Mouse (Mus musculus): ENCODE measurements around the gene Zbed6. TPM values are rescaled to one million over a fixed set of nuclear protein-coding genes. Genes with fewer than 3 reads are reported as not detected.

Zbed6 gene
- total RNA-seq, 2 experiments from 2014 or later = 4.3 to 5.9 TPM

DNA sequence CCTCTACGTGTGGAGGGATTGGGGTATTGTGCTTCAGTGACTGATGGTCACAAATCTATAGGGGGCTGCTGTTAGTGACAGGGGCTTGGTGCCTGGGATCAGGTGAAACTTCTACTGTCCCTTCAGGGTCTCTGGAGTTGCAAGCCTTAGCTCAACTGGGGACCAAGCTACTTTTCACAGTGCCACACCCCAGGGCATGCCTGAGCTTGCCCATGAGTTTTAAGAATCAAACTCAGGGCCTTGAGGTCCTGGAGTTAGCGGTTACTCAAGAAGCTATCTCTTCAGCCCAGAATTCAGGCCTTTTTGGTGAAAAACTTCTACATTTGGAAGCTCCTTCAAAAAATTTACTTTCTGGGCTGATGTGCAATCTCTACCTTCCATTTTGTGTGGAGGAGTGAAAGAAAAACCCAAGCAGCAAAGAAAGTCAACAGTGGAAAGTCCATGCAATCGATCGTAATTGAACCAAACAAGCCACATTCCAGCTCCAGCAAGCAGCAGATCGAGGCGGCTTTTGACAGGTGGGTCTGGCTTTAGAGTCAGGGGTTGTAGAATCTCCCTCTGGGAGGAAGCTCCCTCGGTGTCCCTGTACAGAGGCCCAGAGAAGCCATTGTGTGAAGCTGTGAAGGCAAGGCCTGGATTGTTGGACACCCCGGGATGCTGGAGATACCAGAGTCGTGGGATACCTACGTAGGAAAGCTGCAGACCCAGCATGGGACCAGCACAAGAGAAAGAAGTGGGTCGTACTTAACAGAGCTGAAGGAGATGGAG lies 3.7 kb upstream of the Zbed6 start:
- DNase-seq (ENCODE audit: low spot score in 2 of 2) = no peak
- intact Hi-C loops (cut with DNase I) = no loop called here

DNA sequence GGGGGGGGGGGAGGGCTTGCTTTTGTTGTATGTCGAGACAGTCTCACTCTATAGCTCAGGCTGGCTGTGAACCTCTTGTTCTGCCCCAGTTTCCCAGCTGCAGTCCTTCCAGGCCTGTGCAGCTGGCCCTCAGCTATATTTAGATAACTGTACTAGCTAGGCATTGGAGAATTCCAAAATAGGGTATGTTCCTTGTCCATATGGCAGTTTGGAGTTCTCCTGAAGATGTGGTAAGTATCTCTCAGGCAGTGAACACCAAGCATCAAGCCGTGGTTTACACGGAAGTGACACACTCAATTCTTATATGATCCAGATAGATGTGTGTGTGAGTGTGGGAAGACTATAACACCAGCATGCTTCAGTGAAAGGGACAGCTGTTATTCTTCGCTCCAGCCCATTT lies 2.7 kb upstream of the Zbed6 start:
- DNase-seq (ENCODE audit: low spot score in 2 of 2) = peak; percentile 30 to 33
- intact Hi-C loops (cut with DNase I) = no loop called here

DNA sequence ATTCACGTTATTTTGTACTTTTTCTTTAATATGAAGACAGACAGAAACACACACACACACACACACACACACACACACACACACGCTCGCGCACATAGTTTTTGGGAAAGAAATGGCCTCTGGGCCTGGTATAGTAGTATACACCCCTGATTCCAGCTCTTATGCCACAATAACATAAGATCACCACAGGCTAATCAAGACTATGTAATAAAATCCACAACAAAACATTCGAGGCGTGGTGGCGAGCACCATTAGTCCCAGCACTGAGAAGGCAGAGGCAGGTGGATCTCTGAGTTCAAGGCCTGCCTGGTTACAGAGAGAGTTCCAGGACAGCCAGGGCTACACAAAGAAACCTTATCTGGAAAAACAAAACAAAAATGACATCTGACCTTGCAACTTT lies 2.3 kb upstream of the Zbed6 start:
- intact Hi-C loops (cut with DNase I) = no loop called here

DNA sequence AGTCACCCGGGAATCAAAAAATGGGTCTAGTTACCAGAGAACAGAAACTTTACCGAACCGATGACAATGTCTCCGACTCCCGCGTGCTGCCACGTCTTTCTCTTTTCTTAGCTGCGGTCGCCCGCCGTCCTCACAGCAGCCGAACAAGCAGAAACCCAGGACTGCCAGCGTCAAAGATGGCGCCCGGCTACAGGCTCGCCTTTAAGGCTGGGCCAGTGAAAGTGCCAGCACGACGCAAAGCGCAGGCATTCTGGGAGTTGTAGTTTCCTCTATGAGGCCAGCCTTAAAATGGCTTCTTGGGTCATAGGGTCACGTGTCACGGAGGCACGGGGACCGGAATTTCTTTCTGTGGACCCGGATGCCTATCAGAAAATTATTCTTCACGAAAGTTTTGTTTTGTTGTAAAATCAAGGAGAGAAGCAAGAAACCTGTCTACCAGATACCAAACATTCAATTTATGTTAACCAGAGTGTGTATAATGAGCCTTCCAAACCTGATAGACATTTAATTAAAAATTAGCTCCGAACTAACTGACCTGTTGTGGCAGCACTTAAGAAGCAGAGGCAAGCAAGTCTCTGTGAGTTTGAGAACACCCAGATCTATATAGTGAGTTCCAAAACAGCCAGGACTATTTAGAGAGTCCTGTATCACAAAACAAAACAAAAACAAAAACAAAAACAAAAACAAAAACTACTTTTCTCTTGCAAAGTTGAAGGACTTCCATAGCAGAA lies 683 bp upstream of the Zbed6 start, which contains the start of gene Gm38394:
TSS of gene Gm38394 (minus strand) at position 116 of the 731 bp plus-strand sequence.
- intact Hi-C loops (cut with DNase I) = no loop called here

More for the DNA sequence above, 2.3 kb upstream of the Zbed6 start:
- DNase-seq (ENCODE audit: low spot score in 2 of 2) = no peak

DNA sequence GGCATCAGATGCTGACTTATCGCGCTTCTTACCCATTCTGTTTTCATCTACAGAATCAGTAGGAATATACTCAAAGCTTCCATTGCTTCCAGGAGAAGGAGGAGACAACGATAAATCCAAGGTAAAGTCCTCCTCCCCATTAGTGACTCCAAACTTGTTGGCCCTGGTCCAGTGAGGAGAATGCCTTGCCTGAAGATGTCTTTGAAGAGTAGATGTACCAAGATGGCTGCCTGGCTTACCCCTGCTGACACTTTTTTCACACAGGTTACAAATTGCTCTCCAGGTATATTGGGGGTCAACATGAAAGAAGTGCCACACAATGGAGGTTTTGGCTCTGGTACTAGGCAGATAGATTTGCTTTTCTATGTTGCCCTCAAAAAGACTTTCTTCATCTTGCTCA lies 1.8 kb downstream of the Zbed6 start:
- intact Hi-C loops (cut with DNase I) = no loop called here
- DNase-seq (ENCODE audit: low spot score in 2 of 2) = no peak

More for the DNA sequence above, 683 bp upstream of the Zbed6 start, which contains the start of gene Gm38394:
- peak; percentile 91 to 92 for DNase-seq (ENCODE audit: low spot score in 2 of 2)

DNA sequence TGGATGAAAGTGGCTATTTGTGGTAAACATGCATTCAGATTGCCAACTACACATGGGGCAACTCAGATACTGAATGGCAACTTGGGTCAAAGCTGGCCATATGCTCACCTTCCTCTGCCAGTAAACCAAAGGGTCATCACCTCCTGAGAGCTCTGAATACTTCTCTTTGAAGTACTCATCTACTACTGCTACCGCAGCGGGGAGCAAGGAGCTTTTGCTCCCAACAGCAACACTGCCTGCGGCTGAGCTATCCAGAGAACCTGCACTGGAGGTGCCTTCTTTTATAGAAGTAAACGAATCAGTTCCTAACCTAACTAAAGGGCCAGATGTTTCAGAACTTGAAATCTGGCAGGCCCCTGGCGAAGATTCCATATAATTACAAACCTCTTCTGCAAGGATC lies 3.9 kb downstream of the Zbed6 start:
- intact Hi-C loops (cut with DNase I) = no loop called here
- no peak for DNase-seq (ENCODE audit: low spot score in 2 of 2)

DNA sequence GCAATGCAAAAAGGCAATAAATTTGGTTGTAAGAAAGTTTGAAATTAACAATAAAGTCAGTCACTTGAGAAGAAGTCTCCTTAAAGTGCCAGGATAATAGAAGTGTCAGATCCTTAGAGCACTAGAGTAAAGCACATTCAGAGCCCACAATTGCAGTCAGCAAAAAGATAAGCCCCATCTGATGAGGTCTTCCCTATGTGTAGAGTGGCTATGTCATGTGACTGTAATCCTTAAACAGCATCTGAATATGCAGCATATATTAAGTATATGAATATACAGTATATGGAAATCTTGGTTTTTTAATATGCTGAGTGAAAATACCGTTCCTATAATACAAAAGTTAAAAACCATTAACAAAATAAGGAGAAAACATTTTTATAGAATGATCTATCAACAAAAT lies 7.7 kb downstream of the Zbed6 start:
- DNase-seq (ENCODE audit: low spot score in 2 of 2) = no peak
- intact Hi-C loops (cut with DNase I) = no loop called here

DNA sequence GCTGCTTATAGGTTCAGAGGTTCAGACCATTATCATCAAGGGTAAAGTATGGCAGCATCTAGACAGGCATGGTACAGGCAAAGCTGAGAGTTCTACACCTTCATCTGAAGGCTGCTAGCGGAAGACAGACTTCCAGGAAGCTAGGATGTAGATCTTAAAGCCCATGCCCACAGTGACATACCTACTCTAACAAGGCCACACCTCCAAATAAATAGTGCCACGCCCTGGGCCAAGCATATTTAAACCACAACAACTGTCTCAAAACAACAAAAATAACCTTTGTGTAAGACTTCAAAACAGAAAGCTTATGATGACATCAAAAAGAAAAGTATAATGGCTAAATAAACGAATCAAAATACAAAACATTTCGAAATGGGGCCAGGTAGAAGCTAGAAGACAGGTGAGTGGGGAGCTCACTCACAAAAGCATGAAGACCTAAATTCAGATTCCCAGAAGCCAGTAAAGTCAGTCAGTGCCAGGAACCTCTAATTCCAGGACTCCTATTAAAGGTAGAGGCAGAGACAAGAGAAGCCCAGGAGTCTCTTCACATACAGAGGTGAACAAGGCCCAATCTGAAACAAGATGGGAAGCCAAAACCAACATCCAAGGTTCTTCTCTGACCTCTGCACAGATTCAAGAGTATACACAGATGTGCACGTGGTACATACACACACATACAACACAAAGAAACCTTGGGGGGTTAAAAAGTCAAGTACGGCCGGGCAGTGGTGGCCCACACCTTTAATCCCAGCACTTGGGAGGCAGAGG lies 10.2 kb downstream of the Zbed6 start:
- intact Hi-C loops (cut with DNase I) = no loop called here
- no peak for DNase-seq (ENCODE audit: low spot score in 2 of 2)

DNA sequence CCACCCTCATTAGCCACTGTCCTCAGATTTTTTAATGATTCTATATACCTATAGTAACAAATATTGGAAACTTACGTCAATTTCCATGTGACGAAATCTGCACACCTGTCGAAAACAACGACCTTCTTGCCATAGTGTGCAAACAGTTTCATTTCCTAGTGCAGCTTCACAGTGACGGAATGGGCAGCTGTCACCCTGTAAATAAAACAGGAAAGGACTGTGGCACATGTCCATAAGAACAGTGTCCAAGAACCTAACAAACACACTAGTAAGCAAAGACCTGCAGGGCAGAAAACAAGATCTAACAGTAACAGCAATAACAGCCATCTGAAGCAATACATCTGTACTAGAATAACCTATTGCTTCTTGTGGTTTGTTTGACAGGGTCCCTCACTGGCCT lies 15.0 kb downstream of the Zbed6 start:
- DNase-seq (ENCODE audit: low spot score in 2 of 2) = no peak
- intact Hi-C loops (cut with DNase I) = no loop called here

DNA sequence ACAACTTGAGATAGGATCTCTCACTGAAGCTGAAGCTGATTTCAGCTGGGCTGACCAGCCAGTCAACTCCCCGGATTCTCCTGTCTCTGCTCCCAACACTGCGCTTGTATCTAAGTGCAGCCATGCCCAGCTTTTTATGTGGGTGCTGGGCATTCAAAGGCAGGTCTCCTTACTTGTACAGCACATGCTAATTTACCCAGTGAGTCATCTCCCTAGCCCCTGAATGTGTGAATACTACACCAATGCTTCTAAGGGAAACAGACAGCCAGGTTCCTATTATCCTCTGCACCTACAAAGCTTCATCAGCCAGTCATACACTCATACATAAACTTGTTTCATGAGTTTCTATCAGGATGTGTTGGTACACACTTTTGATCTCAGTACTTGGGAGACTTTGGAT lies 19.5 kb downstream of the Zbed6 start:
- DNase-seq (ENCODE audit: low spot score in 2 of 2) = no peak
- intact Hi-C loops (cut with DNase I) = no loop called here

DNA sequence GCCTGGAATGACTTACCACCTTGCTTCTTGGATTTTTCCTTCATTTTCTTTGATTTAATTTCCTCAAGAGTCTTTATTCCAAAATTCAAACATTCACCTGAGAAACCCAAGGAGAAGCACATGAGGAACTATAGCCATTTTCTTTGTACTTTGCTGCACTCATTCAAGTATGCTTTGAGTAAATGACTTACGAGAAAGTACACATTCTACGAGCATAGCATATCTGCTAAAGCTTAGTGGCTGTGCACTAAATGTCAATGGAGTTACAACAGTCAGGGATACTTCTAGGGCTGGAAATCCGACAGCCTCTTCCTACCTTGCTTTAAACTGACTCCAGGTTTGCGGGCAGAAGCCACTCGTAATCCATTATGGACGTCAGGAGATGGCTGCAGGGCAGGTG lies 22.2 kb downstream of the Zbed6 start:
- intact Hi-C loops (cut with DNase I) = loop anchor here (10.0 kb wide), 1 partner anchor 256 kb away; no protein-coding TSS in a partner anchor
- DNase-seq (ENCODE audit: low spot score in 2 of 2) = no peak

DNA sequence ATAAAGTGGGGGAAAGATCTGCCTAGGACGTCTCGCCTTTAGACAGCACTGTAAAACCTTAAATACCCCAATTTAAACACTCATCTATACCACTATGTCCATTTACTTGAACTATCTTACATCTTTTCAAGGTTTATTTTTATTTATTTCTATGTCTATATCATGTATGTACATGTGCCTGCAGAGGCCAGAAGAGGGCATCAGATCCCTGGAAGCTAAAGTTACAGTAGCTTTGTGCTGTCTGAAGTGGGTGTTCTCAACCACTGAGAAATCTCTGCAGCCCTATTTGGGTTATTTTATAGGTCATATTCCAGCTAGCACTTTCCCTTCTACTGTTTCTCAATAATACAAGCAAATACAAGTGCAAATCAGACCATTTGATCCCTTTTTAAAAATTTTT lies 28.5 kb downstream of the Zbed6 start:
- intact Hi-C loops (cut with DNase I) = loop anchor here (5.0 to 10.0 kb wide), 2 partner anchors 263 to 415 kb away; no protein-coding TSS in a partner anchor
- no peak for DNase-seq (ENCODE audit: low spot score in 2 of 2)

DNA sequence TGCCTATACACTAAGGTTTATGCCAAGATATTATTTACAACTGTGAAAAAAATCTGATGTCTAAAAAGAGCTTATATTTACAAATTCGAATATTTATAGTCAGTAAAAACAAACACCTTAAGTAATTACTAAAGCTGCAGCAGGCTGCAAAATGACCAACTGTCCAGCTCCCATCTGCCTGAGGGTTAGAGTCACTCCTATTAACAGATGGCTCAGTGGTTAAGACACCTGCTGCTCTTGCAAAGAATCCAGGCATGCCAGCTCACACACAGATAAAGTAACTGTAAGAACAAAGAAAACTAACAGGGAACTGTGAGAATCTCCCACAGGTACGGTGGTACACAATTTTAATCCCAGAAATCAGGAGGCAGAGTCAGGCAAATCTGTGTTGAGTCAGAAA lies 35.6 kb downstream of the Zbed6 start:
- no peak for DNase-seq (ENCODE audit: low spot score in 2 of 2)
- intact Hi-C loops (cut with DNase I) = no loop called here

DNA sequence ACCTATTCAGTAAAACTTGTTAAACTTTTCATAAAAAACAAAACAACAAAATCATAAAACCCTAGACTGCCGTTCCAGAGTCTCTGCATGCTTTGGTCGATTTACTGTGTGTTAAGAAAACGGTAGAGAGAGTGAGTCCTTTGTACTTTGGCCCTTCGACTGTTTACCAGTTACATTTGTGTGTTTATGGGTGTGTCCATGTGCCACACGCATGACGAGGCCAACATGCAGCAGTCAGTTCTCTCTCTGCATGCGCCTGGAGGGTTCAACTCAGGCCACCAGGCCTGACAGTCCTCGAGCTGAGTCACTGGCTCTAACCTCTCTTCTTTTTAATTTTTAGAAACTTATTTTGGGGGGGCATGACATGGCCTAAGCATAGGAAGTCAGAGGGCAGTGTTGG lies 42.4 kb downstream of the Zbed6 start:
- no peak for DNase-seq (ENCODE audit: low spot score in 2 of 2)
- intact Hi-C loops (cut with DNase I) = loop anchor here (10.0 kb wide), 1 partner anchor 484 kb away; the partner anchor contains the start of gene Ppp1r15b

DNA sequence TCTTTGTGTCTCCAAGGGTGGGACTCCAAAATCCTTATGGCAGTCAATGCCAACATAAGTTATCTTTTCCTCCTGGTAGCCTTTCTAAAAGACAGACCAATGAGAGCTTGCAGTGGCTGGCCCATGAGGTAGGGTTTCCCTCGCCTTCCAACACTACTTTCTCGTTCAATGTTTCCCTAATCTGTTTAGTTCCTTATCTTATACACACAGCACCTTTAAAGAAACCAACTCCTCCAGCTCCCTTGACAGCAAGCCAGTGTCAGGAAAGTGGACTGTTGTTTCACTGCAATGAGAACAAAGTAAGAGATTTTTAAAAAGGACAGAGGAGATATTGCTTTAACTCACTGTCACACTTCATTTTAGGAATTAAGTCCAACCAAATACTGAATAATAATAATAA lies 42.8 kb downstream of the Zbed6 start:
- intact Hi-C loops (cut with DNase I) = loop anchor here (10.0 kb wide), 1 partner anchor 483 kb away; the partner anchor contains the start of gene Ppp1r15b
- no peak for DNase-seq (ENCODE audit: low spot score in 2 of 2)

DNA sequence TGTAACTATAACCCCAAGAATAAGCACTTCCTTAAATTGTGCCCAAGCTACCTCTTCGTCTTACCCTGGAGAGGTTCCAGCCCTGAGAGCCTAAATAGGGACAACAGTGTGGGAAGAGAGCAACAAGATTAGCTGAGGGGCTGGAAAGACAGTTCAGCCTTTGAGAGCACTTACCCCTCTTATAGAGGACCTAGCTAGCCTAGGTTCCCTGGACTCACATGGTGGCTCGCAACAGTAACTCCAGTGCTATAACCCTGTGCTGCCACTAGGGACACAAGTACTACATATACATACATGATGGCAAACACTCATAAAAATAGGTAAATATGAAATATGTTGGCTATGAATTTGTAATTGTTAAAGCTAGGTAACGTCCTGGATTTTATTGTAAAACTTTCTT lies 46.9 kb downstream of the Zbed6 start:
- intact Hi-C loops (cut with DNase I) = loop anchor here (10.0 kb wide), 1 partner anchor 479 kb away; the partner anchor contains the start of gene Ppp1r15b
- DNase-seq (ENCODE audit: low spot score in 2 of 2) = no peak

DNA sequence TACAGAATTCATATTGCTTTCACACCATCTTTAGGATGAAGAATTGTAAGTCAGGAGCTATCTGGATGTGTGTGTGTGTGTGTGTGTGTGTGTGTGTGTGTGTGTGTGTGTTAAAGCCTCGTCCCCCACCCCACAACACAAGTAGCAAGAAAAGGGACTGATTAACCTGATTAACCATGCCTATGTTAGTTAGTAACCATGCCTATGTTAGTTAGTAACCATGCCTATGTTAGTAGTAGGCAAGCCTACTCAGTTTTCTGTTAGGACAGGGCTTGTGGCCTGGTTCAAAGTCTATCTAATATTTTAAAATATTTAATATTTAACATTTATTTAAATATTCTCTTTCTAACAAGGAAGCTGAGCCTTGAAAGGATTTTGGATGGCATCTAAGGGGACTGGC lies 49.2 kb downstream of the Zbed6 start:
- intact Hi-C loops (cut with DNase I) = loop anchor here (2.0 to 10.0 kb wide), 2 partner anchors 299 to 477 kb away; partner anchors contain the start of gene Ppp1r15b
- no peak for DNase-seq (ENCODE audit: low spot score in 2 of 2)

DNA sequence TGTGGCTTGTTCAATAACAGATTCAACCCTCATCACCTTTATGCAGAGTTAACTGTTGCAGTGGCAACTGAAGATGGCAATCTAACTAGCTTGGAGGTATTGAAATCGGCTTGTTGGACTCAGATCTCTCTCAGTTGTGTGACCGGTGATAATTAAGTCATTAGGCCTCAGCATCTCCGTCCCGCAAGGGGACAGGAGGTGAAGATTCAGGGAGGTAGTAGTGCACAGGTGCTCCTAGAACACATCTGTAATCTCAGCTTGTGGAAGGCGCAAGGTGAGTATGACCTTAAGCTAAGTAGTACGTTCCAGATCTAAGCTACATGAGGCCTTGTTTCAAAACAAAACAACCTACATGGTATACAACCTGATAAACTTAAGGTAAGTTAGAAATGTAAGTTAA lies 50.1 kb downstream of the Zbed6 start:
- intact Hi-C loops (cut with DNase I) = loop anchor here (1.0 to 10.0 kb wide), 5 partner anchors 187 to 476 kb away; partner anchors contain the start of gene Ppp1r15b
- DNase-seq (ENCODE audit: low spot score in 2 of 2) = no peak

DNA sequence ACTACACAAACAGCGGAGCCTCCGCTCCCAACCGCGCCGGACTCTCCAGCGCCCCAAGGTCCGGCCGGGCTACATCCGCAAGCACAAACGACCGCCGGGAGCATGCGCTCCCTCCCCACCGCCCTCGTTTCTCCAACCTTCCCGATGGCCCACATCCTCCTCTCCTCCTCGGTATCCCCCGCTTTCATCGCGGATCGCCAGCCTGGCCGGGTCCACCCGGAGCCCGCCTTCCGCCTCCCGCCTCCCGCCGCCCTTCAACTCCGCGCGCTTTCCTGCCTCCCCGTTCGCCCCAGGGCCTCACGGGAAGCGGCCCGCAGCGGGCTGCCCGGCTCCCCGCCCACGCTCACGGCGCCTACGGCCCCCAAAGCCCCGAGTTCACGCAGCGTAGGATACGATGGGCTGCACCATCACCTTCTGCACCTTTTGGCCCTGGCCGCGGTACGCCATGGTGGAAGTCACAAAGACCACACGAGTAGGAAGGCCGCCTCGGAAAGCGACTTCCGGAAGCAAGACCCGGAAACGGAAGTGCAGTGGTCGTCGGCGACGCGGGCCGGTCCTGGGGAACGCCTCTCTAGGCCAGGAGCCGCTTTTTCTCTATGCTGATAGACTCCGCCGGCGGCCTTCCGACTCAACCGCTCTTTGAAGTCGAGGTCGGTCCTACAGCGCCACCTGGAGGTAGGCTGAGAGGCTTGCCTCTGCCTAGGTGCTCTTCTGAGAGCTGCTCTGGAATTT lies 50.7 kb downstream of the Zbed6 start, which contains the start of gene Snrpe:
TSS of gene Snrpe (minus strand) at position 521 of the 732 bp plus-strand sequence.
- DNase-seq (ENCODE audit: low spot score in 2 of 2) = peak; percentile 93 to 94
- intact Hi-C loops (cut with DNase I) = loop anchor here (1.0 to 10.0 kb wide), 5 partner anchors 187 to 475 kb away; partner anchors contain the start of gene Ppp1r15b
